Mouse (Mus musculus): ENCODE results near the gene Avil. TPM values are rescaled to one million over a fixed set of nuclear protein-coding genes. Genes with fewer than 3 reads are reported as not detected.
A peak's percentile ranks its signal among the peaks of the same experiment; 100 is the strongest.

Avil gene
- polyA plus RNA-seq, 1 experiment from 2014 or later, result 0.21 TPM

DNA sequence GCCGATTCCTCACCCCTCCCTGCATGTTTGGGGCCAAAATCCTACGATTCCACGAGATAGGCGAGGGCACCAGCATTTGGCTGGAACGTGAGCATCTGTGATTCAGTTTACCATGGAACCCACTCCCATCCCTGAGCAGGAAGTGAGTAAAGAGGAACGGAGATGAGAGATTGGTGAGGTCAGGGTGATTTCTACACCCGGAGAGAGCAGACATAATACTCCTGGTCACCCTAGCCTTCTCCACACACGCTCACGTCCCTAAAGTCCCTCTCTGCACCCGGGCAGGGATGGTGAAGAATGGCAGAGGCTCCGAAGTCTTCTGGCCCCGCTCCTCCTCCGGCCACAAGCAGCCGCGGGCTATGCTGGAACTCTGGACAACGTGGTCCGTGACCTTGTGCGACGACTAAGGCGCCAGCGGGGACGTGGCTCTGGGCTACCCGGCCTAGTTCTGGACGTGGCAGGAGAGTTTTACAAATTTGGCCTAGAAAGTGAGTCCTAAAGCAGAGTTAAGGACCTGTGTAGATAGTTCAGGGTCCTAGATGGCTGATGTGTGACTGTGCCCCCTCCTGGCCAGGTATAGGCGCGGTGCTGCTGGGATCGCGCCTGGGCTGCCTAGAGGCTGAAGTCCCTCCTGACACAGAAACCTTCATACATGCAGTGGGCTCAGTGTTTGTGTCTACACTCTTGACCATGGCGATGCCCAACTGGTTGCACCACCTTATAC lies 49.0 kb downstream of the Avil start:
- Histone ChIP-seq H3K9ac (peak overlapping the region; percentile 50; the same call in 1 of the 2 replicates), H3K27me3 (replicated peaks) (peaks cover 80% of the 10 kb centered on the region), H3K4me2 (peak overlapping the region; percentile 51), H3K9me3 (no peaks in the 10 kb centered on the region), H3K27ac (replicated peaks) (no peak overlapping the region), H3K4me3 (peak overlapping the region; percentile 32), H3K4me1 (peaks cover 21% of the 10 kb centered on the region), H3K36me3 (peaks cover 12% of the 10 kb centered on the region)
- no peak for ATAC-seq (ENCODE audit: extremely low read depth, insufficient number of reproducible peaks, low FRiP score, low TSS enrichment)
- WGBS, result 3% methylated on average over 29 of the region's 29 CpGs

DNA sequence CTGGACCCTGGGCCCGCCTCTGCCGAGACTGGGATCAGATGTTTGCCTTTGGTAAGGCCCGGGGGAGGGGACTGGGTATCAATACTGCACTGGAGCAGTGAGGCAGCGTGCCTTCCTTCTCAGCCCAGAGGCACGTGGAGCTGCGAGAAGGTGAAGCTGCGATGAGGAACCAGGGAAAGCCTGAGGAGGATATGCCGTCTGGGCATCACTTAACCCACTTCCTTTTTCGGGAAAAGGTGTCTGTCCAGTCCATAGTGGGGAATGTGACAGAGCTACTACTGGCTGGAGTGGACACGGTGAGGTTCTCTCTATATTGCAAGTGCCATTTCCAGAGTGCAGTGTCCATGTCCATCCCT lies 49.6 kb downstream of the Avil start:
- Histone ChIP-seq H3K4me1 (peaks cover 21% of the 10 kb centered on the region), H3K9ac (no peak overlapping the region), H3K9me3 (no peaks in the 10 kb centered on the region), H3K27ac (replicated peaks) (no peak overlapping the region), H3K27me3 (replicated peaks) (peaks cover 81% of the 10 kb centered on the region), H3K4me2 (no peak overlapping the region), H3K36me3 (peaks cover 7% of the 10 kb centered on the region), H3K4me3 (peak overlapping the region; percentile 32; the same call in 1 of the 2 replicates)
- WGBS, result 14% methylated on average over 10 of the region's 10 CpGs
- no peak for ATAC-seq (ENCODE audit: extremely low read depth, insufficient number of reproducible peaks, low FRiP score, low TSS enrichment)

DNA sequence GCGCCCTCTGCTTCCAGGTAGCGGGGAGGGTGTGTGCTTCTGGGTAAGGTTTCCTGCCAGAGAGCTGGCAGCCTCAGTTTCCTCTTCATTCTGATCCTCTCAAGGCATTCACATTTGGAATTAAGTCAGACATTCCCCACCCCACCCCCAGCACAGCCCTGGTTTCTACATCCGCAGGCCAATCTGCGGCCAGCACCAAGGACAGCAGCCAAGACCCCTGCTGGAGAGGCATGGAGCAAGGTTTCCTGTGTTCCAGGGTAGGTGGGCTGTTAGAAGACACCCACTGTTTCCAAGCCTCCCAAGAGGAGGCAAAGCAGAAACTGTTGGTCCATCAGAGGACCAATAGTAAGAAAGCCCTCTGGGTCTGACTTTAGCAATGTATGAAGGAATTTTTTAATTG lies 54.1 kb downstream of the Avil start:
- peaks cover 25% of the 10 kb centered on the region for H3K4me1 ChIP-seq
- no peak overlapping the region for H3K27ac ChIP-seq (replicated peaks)
- no peak for ATAC-seq (ENCODE audit: extremely low read depth, insufficient number of reproducible peaks, low FRiP score, low TSS enrichment)
- peaks cover 91% of the 10 kb centered on the region for H3K27me3 ChIP-seq (replicated peaks)
- no peak overlapping the region for H3K9ac ChIP-seq
- no peaks in the 10 kb centered on the region for H3K9me3 ChIP-seq
- WGBS, result 44% methylated on average over 4 of the region's 4 CpGs
- peaks cover 8% of the 10 kb centered on the region for H3K36me3 ChIP-seq
- H3K4me2 ChIP-seq, result no peak overlapping the region
- H3K4me3 ChIP-seq, result no peak overlapping the region

DNA sequence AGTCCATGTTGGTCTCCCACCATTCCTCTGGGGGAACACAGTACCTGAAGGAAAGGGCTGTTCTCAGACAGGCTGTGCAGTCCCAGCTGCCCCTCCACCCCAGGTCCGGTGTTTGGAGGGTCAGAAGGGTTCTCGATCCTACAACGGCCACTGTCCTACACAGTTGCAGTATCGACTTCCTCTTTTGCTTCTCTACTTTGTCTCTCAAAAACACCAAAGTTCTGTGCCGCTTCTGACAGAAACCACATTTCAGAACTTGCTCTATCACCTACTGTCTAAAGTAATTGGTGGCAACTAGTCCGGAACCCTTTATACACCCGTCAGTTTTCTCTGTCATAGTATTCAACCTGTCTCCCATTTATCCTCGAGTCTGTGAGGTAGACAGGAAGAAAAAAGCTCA lies 54.9 kb downstream of the Avil start:
- no peak overlapping the region for H3K4me2 ChIP-seq
- no peak overlapping the region for H3K27ac ChIP-seq (replicated peaks)
- 76% methylated on average over 8 of the region's 8 CpGs for WGBS
- H3K9ac ChIP-seq, result no peak overlapping the region
- H3K36me3 ChIP-seq, result peaks cover 8% of the 10 kb centered on the region
- peaks cover 25% of the 10 kb centered on the region for H3K4me1 ChIP-seq
- H3K9me3 ChIP-seq, result no peaks in the 10 kb centered on the region
- no peak overlapping the region for H3K4me3 ChIP-seq
- peaks cover 91% of the 10 kb centered on the region for H3K27me3 ChIP-seq (replicated peaks)
- ATAC-seq (ENCODE audit: extremely low read depth, insufficient number of reproducible peaks, low FRiP score, low TSS enrichment), result no peak

DNA sequence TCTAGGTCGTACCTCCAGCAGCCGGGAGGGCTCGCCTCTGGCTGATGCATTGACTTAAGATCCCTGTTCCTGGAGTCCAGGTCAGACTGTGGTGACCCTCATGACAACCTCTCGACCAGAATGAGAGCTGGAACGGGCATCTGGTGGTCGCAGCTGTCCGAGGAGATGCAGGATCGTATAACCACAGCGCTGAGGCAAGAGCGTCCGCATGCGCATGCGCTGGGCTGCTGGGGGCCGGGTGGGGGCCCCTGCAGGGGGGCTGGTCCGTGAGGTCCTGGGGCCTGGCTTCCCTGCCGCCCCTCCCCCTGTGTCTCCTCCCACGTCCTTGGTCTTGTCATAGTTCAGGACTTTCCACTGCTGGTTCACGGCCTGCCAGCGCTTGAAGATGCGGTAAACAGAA lies 56.0 kb downstream of the Avil start:
- Histone ChIP-seq H3K9me3 (no peaks in the 10 kb centered on the region), H3K4me3 (no peak overlapping the region), H3K27me3 (replicated peaks) (peaks cover 91% of the 10 kb centered on the region), H3K27ac (replicated peaks) (no peak overlapping the region), H3K9ac (no peak overlapping the region), H3K36me3 (peaks cover 8% of the 10 kb centered on the region), H3K4me2 (no peak overlapping the region), H3K4me1 (peaks cover 22% of the 10 kb centered on the region)
- 76% methylated on average over 20 of the region's 20 CpGs for WGBS
- ATAC-seq (ENCODE audit: extremely low read depth, insufficient number of reproducible peaks, low FRiP score, low TSS enrichment), result no peak

DNA sequence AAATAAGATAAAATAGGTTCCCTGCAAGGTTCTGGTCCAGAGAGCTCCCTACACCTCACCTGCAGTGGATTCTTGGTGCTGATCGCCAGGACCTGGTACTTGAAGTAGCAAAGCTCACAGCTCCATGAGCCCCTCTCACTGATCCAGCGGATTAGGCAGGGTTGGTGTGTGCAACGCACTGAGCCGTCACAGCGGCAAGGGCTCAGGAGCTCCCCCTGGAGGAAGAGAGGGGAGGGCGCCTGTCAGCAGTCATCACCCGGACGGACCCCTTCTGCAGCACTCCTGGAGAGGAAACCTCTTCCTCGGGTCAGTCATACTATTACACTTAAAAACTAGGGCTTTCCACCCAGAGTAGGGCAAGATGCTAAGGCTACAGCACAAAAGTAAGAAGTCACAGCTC lies 57.7 kb downstream of the Avil start:
- Histone ChIP-seq H3K9ac (peak overlapping the region; percentile 28; the same call in 1 of the 2 replicates), H3K27ac (replicated peaks) (no peak overlapping the region), H3K36me3 (peaks cover 8% of the 10 kb centered on the region), H3K27me3 (replicated peaks) (peaks cover 86% of the 10 kb centered on the region), H3K4me2 (peak overlapping the region; percentile 98), H3K4me3 (peak overlapping the region; percentile 78), H3K4me1 (peaks cover 29% of the 10 kb centered on the region), H3K9me3 (no peaks in the 10 kb centered on the region)
- 2% methylated on average over 9 of the region's 9 CpGs for WGBS
- ATAC-seq (ENCODE audit: extremely low read depth, insufficient number of reproducible peaks, low FRiP score, low TSS enrichment), result no peak

DNA sequence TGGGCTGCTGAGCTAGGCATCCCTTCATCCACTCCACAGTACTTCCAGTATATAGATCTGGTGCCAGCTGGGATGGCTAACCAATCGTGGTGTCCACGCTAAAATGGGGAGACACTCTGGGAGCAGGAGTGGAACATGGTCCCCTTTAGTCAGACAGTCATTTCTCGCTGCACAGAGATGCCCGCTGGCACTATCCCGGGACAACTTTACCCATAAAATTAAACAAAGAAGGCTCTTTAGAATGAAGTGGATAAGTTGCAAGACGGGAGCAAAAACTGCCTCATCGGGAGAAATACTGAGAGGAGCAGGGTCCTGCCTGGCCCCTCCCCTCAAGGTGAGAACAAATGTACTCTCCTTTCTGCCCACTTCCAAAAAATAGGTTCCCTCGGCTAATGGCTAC lies 58.2 kb downstream of the Avil start:
- Histone ChIP-seq H3K27ac (replicated peaks) (no peak overlapping the region), H3K4me3 (peak overlapping the region; percentile 78), H3K36me3 (peaks cover 8% of the 10 kb centered on the region), H3K9ac (peak overlapping the region; percentile 86), H3K9me3 (no peaks in the 10 kb centered on the region), H3K4me2 (peak overlapping the region; percentile 98), H3K4me1 (peaks cover 29% of the 10 kb centered on the region), H3K27me3 (replicated peaks) (peaks cover 80% of the 10 kb centered on the region)
- WGBS, result 10% methylated on average over 8 of the region's 8 CpGs
- no peak for ATAC-seq (ENCODE audit: extremely low read depth, insufficient number of reproducible peaks, low FRiP score, low TSS enrichment)

DNA sequence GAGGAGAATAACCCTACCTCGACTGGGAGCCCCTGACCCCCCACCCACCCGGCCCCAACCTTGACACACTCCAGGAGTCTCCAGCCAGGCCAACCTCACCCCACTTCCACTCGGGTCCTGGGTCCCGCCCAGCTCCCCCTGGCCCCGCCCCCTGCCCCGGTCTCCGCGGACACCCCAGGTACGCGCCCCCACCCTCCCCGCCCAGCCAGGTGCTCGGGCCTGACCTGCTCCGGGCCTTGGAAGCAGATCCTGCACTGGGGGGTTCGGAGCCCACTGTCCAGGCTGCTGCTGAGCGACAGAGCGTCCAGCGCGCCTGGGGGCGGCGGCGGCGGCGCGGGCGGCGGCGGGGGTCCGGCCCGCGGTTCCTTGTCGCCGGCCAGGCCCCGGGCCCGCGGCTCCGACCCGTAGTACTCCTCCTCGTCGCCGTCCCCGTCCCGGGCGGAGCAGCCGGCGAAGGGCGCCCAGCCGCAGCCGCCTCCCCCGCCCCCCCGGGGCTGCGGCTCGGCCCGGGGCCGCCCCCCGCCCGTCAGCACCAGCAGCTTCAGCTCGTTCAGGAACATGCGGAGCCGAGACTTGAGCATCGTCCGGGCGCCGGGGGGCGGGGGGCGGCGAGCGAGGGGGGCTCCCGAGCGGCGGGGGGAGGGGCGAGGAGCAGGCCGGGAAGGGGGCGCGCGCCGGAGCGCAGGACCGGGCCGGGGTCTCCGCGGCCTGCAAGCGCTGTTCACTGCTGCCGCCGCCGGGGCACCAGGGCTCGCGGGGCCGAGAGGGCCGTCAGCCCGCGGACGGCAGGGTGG lies 58.9 kb downstream of the Avil start:
- H3K4me1 ChIP-seq, result peaks cover 30% of the 10 kb centered on the region
- H3K27me3 ChIP-seq (replicated peaks), result peaks cover 74% of the 10 kb centered on the region
- peaks cover 8% of the 10 kb centered on the region for H3K36me3 ChIP-seq
- H3K9ac ChIP-seq, result peak overlapping the region; percentile 86
- no peaks in the 10 kb centered on the region for H3K9me3 ChIP-seq
- H3K4me2 ChIP-seq, result peak overlapping the region; percentile 98
- 2% methylated on average over 55 of the region's 92 CpGs for WGBS
- ATAC-seq (ENCODE audit: extremely low read depth, insufficient number of reproducible peaks, low FRiP score, low TSS enrichment), result no peak
- peak overlapping the region; percentile 78 for H3K4me3 ChIP-seq
- H3K27ac ChIP-seq (replicated peaks), result no peak overlapping the region; the same call in 1 of the 2 replicates

DNA sequence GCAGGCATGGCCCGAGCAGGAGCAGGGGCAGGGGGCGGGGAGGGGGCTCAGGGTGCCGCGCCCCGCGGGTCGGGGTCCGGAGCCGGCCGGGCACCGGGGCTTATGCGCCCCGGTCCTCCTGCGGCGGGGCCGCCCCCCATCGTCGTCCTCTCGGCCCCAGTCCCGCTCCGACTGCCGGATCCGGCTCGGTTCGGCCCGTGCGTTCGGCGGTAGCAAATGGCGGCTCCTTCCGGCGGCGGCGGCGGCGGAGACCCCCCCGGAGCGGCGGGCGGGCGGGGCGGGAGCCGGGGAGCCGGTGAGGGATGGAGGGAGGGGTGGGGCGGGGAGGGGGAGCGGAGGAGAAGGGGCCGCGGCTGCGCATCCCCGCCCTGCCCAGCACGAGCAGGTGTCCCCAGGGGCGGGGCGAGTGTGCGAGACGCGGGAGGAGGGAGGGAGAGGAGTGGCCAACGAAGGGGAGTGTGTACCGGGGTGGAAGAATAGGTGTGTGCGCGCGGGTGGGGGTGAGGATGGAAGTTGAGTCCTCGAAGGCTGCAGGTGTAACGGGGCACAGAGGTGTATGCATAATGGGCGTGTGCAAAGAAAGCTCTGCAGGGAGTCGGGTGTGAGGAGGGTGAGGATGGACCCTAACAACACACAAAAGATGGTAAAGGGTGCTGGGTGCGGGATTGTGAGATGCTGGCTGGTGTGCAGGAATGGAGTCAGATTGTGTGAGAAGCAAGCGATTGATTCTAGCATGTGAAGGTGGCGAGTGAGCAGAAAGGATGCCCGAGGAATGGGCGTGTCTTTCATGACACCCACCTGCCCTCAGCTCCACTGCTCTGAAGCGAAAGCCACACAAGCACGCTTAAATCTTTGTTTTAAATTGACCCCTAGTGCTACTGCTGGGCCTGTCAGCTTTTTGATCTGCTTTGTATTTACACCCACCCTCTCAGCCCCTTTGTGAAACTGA lies 59.7 kb downstream of the Avil start, which contains the start of gene March9:
March9 (minus strand) TSS at position 217 of the 949 bp plus-strand sequence.
- Histone ChIP-seq H3K4me2 (peak within 1 kb of the TSS; percentile 98), H3K36me3 (peaks cover 16% of the 10 kb centered on the region), H3K4me1 (peaks cover 38% of the 10 kb centered on the region), H3K27ac (replicated peaks) (no peak within 1 kb of the TSS; the same call in 1 of the 2 replicates), H3K9me3 (no peaks in the 10 kb centered on the region), H3K9ac (peak within 1 kb of the TSS; percentile 86), H3K27me3 (replicated peaks) (peaks cover 69% of the 10 kb centered on the region), H3K4me3 (peak within 1 kb of the TSS; percentile 78)
- WGBS, result 2% methylated on average over 58 of the region's 72 CpGs
- peak; percentile 35 for ATAC-seq (ENCODE audit: extremely low read depth, insufficient number of reproducible peaks, low FRiP score, low TSS enrichment)

DNA sequence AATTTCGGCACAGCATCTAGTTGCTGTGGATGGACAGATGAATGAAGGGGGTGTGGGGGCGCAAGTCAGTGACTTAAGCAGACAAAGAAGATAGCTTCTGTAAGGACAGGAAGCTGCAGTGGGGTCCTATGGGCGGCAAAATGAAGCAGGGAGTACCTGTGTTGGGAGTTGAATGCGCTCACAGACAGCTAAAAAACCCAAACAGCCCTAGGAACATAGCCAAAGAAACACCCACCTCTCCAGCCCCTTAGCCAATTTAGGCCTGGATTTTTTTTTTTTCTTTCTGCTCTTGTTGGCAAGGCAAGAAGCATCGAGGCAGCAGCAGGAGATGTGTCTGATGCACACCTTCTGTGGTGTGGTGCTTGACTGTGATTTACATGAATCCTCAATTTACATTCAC lies 60.6 kb downstream of the Avil start:
- Histone ChIP-seq H3K27ac (replicated peaks) (no peak overlapping the region), H3K36me3 (peaks cover 22% of the 10 kb centered on the region), H3K27me3 (replicated peaks) (peaks cover 62% of the 10 kb centered on the region), H3K4me1 (peaks cover 47% of the 10 kb centered on the region), H3K4me2 (peak overlapping the region; percentile 98; the same call in 1 of the 2 replicates), H3K9ac (no peak overlapping the region), H3K9me3 (no peaks in the 10 kb centered on the region), H3K4me3 (peak overlapping the region; percentile 78)
- 50% methylated on average over 5 of the region's 5 CpGs for WGBS
- no peak for ATAC-seq (ENCODE audit: extremely low read depth, insufficient number of reproducible peaks, low FRiP score, low TSS enrichment)

DNA sequence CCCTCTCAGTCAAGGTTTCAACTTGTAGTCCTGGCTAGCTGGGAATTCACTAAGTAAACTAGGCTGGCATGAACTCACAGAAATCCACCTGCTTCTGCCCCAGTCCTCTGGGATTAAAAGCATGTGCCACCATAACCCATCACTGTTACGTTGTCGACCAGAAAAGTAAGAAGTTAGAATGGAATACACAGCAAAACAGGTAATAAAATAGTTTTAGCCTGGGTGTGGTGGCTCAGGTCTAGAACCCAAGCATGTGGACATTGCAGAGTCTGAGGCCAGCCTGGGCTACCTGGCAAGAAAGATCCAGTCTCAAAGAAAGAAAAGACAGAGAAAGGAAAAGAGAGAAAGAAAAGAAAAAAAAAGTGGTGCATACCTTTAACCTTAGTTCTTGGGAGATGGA lies 61.0 kb downstream of the Avil start:
- WGBS, result 66% methylated on average over 2 of the region's 2 CpGs
- H3K9me3 ChIP-seq, result no peaks in the 10 kb centered on the region
- H3K4me1 ChIP-seq, result peaks cover 49% of the 10 kb centered on the region
- peaks cover 57% of the 10 kb centered on the region for H3K27me3 ChIP-seq (replicated peaks)
- no peak overlapping the region for H3K4me3 ChIP-seq
- no peak overlapping the region for H3K27ac ChIP-seq (replicated peaks)
- no peak for ATAC-seq (ENCODE audit: extremely low read depth, insufficient number of reproducible peaks, low FRiP score, low TSS enrichment)
- H3K4me2 ChIP-seq, result no peak overlapping the region
- peaks cover 22% of the 10 kb centered on the region for H3K36me3 ChIP-seq
- no peak overlapping the region for H3K9ac ChIP-seq
